Mouse (Mus musculus) telencephalon, adult 2 months (tissue): ENCODE measurements at regions not wholly inside any gene's neighbourhood (a gene's known extent, or its start where the extent isn't known, plus 50 kb on each side); places are given as distances from the start of the nearest gene placed in this dataset.

Source experiments
- DNase-seq: peaks from one replicate; pipeline ENCODE4 v3.0.0-alpha.2; 2011; ENCODE audit warnings: low read depth, low spot score

DNA sequence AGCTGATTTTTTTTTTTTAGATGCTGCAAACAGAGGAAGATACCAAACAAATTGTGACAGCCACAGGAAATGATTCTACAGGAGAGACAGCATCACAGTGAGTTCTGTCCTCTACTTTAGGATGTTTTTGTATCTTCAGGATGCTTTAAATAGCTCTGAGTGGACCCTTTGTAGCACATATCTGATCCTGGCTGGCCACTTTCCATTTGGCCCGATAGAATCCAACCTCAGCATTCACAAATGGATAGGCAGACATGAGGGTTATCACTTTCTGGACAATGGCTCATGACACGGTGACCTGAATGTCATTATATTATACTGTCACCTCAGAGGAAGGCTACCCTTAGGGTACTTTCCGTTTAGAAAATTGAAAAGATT lies 379.3 kb downstream of the Gm10295 start:
- DNase-seq = no peak

DNA sequence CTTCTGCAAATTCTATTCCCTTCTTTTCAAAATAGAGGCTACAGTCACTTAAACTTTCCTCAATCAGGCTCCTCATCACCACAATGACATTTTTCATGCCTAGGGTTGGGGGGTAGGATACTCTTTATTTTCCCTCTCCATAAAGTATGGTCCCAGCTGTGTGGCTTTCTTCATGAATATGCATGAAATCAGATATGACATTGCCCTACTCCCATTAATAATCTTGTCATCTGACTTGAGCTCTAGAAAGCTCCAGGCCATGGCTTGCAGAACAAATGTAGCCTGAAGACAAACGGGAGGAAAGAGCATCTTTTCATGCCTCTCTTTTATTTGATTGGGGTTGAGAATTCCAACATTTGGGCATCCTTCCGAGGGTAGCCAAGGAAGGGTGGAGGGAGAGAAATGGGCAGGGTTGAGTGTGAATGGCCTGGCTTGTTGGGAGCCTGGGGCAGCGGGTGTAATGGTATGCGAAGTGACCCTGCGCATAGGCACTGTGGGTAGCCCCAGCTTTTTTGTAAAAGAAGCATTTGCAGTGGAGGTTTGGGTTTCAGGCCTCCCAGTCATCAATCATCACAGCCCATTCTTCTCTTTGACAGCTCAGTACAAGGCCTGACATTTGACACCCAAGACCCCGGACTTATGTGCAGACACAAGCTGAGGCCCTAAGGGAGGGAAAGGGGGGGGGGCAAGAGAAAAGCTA lies 379.8 kb downstream of the Gm10295 start:
- no peak for DNase-seq

DNA sequence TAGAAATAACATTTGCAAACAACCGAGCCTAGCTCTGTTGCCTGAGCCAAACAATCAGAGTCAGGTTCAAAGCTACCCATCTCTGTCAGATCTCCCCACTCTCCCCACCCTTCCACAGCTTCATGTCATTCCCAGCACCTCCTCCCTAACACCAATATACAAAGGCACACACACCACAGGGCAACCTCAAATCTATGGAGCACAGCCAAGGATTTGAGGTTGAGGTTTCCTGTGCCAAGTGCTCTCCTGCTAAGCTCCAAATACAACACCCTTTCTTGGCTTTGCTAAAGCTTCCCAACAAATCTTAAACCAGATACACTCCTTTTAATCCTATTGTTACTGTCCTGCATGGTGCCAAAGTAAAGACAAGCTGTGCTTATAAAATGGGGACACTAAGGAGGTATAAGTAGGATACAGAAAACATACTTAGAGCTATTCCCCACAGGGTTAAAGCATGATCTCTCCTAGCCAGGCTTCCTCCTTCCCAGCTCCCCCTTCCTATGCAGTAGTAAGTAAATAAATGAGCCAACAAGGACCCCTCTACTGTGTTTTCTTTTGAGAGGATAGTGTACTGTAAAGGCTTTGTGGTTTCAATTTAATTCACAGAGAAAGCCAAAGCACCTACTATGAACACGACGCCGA lies 398.8 kb downstream of the Gm10295 start:
- no peak for DNase-seq

DNA sequence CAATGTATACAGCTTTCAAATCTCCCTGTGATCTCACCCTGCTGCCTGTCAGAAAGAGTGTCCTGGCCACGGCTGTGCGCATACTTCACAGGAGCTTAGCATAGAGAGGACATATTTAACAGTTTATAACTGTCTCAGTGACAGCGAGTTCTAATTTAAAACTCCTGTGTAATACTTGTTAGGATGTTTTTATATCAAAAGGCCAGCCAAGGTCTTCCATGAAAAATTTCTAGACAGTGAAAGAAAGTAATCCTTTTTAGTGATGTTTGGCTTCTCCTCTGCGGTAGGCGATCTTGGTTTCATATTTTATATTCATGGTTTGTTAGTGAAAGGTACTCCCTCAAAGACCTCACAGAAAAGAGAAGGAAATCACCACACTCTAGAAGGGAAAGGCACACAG lies 403.0 kb downstream of the Gm10295 start:
- no peak for DNase-seq

DNA sequence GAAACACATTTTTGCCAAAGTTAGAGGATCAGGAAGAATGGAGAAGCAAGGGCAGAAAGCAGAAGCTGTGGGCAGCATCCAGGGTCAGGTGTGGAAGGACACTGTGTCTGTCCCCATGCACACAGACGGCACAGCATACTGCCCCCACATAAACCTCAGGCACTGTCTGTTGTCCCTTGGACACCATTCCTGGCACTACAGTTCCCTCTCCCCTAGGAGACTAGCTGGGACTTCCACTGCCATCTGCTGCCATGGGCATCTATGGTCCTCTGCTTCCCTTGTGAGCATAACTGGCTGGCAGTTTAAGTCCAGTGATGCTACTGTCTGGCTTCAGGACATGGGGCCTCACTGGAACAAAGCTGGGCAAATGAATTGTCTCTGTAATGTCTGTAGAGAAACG lies 405.0 kb downstream of the Gm10295 start:
- DNase-seq = no peak

DNA sequence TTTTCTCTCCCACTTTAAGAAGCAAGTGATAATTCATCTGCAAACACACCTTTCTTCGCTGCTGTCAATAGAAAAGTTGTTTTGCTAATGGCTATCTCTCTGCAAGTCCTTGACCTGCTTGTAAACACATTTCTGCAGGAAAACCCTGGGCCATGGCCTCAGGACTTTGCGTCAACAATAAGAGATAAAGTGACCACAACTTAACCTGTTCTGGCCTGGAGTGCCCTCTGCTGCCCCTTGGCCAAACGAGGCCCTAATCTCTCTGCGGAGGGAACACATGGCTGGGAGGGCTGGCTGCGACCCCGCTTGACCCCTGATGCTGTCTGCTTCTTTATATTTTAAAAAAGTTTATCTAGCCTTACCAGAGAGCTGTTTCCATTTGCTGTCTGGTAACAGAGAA lies 420.4 kb downstream of the Gm10295 start:
- DNase-seq = no peak

DNA sequence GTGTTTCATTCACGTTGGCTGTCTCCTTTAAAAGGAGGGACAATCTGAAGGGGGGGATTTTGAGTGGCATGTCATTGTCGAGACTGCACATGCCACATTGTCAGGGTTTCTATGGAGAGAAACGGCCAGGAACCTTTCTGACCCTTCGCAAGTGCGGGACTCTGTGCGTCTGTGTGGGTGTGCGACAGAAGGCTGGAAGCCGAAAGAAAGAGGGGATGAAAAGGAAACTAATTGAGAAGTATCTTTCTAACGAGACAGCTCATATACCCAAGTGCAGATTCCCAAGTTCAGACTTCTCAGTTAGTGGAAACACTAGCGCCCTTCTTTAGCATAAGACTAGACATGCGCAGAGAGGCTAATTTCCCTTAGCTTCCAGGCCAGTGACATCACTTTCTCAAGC lies 421.4 kb downstream of the Gm10295 start:
- DNase-seq = no peak

DNA sequence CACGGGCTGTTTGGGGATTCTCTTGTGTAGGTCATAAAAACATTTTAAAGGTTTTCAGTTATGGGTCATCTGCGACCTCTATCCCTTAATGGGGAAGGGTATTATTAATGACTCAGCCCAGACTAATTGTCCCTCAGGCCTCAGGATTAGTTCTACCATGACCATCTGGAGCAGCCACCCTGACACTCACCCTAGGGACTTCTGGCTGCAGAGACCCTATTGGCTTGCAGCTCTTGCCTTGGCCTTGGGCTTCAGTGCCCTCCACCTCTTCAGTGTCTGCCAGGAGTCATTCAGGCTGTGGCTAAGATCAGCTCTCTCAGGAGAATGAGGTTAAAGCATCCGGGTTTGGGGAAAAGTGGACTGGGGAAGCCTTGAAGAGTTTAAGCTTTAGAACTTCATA lies 423.3 kb downstream of the Gm10295 start:
- no peak for DNase-seq

DNA sequence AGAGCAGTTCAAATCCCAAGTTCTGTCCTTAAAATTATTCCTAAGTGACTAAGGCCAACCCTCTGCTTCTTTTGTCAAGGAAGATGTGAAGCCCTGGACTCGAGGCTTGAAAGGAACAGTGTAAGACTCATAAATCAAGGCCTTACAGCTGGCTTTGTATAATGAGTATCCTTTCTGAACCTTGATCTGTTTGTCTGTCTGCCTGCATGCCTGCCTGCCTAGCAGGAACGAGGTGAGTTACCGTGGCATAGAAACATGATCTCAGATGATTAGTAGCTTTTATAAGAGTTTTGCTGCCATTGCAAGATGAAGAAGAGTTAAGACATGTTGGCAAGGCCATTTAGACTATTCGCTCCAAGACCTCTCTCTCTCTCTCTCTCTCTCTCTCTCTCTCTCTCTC lies 434.3 kb downstream of the Gm10295 start:
- no peak for DNase-seq

DNA sequence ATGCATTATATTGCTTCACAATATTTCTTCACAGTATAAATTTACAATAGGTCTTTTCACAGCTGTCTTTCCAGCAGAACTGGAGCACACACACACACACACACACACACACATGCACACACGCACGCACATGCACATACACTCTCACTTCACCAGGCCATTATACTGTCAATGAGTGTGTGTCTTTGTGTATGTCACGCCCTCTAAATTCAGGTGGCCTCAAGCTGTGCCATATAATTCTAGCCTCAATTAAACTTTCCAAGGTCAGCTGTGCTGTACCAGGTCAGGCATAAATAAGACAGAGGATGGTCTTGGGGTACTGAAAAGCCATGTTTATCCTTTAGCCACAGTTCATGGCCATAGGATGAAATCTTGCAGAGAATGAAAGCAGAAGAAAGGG lies 442.4 kb downstream of the Gm10295 start:
- DNase-seq = no peak

DNA sequence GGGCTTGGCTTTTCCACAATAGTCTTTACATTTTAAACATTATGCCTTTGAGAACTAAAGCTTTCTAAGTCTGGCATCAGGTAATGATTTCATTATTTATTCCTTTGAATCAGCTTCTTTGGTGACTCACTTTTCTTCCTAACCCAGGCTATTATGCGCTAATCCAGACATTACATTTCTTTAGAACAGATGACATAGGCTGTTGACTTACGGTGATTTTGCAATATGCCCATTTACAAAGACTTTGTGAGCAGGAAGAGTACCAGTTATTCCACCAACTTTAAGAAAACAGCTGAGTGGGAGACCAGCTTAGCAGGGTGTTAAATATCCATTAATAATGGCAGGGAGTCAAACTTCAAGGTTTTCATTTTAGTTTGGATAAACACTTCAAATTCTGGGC lies 459.6 kb downstream of the Gm10295 start:
- no peak for DNase-seq

DNA sequence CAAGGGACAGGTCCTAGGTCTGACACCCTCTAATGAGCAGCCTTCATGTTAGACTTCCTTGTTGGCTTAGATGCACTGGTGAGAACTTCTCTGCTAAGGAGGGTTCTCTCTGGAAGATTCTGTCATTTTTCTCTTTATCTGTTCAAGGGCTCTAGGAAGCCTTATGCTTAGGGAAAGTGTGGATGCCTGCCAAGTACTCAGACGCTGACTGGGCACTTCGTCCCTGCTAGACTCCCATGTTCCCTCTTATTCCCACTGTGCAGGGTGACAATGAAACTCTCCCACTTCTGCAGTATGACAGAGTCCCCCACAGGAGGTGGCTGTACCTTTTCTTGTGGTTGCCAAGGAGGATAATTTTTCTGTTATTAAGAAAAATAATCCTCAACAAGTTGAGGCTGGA lies 470.8 kb downstream of the Gm10295 start:
- no peak for DNase-seq

DNA sequence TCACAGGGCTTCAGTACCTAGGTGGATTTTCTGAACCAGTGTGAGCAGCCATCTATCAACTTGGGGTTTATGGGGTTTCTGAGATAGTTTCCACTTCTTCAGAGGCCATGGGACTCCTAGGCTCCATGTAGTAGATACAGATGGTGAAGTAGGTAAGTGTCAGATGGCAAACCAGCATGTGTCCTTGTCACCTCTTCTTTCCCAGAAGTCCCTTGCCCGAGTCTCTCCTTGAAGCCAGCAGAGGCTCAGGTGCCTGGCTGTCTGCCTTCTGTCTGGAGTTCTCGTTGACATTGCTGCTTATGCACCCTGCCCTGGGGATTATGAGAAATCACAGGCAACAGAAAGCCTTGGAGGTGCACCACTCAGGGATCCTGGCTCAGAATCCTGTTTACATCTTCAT lies 476.9 kb downstream of the Gm10295 start:
- no peak for DNase-seq

DNA sequence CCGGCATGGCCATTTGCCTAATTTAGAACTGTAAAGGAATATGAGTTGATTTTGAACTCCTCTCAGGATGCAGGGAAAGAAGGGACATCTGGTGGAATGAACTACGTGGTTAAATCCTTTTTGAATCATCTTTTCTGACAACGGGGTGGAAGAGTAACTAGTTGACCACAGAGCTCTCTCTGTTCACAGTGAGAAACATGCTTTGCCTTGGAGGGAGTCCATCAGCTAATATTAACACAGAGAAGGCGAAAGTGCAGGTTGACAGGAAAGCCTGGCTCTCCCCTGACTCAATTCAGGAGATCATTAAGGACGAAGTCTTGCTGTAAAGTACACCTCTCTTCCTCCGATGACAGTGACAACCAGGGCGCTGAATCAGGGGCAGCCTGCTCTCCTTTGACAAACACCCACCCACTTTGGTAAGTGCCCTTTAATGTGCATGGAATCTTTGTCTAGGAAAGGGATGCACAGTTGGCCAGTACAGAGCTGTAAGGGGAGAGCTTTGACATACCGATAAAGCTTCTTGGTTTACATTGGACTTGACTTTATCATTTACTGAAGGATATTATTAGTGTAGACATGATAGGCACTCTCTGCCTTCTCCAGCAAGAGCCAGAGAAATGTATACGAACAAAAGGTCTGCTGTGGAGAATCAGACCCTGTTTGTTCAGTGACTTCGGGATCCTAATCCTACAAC lies 480.3 kb downstream of the Gm10295 start:
- DNase-seq = no peak

DNA sequence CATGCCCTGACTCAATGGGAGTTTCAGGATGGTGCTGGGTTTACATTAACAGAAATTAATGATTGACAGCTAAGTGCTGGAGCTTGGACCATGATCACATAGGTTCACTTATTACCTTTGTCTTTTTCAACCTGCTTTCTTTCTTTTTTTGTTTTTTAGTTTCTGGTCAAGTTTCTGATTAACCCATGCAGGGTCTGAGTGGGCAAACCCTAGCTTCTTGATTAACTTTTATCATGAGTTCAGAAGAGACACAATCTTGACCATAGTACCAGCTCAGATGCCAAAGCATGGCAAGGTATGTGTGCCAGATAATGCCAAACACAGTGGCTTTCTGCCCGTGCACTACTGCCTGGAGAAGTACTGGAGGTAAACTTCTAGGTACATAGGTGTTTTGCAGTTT lies 482.2 kb downstream of the Gm10295 start:
- no peak for DNase-seq

DNA sequence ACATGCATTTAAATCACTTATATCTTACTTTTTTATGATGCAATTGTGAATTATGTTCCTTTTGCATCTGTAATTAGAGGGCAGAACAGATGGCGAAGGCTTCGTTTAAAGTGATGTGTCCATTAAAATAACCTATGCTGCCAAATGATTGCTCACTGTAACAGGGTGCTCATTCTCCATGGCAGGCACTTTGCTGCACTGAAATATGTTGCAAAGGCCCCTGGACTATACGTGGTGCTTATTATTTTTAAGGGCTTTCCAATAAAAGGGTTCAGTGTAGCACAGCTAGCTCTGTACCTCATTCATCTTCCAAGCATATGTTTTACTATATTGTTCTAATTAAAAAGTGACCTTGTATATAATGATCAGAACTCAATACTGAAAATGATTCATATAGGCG lies 491.3 kb downstream of the Gm10295 start:
- DNase-seq = no peak

DNA sequence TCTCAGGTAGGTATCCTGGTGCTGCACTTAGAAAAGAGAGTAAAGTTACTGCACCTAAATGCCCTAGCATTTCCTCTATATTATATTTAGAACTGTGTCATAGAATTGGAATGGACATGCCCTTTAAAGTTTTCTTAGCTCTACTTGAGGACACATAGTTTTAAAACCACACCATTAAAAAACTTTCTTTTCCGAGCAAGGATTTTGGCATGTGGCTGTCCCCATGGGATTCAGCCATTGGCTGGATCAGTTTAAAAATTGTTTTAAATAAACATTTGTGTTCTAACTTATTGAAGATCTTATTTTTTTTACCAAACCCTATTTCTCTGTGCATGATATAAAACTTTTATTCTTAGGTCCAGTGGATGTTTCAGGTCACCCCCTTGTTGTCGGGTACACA lies 484.2 kb upstream of the Nr2f2 start:
- DNase-seq = no peak

DNA sequence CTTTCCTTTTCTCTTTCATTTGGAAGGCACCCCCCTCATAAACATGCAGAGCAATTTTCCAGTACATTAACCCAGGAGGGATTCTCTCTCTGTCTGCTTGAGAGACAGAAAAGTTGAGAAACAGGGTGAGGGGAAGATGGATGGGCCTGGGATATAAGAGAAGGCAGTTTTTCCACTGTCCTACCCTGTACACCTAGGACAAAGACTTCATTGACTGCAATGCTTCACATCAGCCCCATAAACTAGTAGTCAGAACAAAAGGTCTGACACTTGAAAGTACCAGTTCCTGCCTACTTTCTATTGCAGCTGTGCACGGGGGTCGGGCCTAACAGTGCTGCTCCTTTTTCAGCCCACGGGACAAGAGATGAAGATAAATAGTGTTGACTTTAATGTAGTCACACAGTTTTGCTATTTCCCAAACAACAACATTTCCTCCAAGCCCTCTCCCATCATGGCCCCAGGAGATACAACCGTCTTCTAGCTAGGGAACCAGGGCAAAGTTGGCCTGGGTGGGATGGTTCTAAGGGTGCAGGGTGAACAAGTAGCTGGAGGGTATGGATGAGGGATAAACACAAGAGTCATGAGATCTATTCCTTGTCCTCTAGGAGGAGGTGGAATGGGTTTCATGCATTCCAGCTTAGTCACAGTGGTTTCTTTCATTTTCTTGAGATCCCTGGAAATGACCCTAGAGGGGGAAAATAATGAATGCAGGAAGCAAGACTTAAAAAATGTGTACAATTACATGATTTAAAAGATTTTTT lies 481.7 kb upstream of the Nr2f2 start:
- no peak for DNase-seq

DNA sequence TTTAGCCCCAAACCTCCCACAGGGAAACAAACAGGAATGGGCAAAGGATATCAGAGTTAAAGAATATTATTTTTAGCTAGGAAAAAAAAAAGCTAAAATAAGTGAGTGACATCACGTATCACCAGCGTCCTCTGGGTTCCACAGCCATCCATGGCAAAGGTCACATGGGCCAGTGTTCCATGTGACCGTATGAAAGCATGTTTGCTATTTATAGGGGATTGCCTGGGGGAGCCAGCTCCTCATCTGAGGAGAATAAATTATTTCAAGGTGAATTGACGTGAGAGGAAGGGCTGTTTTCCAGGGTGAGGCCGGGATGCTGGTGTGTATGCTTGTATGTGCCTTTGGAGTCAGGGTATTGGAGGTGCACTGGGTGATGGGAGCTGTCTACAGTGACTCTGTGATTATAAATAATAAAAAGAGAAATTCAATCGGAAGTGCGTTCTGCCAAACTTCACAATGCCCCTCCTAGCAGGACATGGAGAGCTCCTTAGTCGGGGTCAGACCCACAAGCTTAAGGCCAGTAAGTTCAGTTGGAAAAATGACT lies 481.0 kb upstream of the Nr2f2 start:
- no peak for DNase-seq

DNA sequence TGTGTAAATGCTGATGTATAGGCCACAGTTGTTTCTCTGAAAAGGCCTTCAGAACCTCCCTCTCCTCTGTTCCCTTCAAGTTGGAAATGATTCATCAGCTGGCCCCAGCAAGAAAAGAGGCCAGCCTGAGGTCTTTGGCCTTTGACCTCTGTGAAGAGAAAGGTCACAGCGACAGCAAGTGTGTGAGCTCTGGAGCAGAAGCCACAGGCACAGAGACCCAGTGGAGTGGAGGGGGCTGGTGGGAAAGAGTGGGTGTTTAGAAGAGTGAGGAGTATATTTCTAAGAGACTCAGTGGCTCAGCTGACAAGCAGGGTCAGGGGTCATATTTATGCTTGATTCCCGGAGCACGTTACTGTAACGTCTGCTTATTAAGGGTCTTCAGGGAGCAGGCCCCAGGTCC lies 479.5 kb upstream of the Nr2f2 start:
- DNase-seq = no peak

DNA sequence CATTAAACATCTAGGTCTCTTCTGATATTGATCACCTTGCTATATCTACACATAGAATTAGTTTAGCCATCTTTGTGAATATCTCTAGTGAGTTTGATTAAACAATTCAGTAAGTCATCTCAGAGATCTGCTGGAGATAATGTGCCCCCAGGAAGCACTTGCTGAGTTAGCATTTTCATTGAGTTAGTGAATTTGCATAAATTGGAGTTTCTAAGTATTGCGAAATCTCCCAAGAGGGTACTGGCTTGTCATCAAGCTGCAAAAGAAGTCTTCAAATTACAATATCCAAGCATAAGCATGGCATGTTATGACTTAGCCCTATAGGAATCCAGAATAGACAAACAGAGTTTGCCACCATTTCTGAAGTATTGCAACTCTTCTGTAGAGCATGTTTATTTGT lies 473.6 kb upstream of the Nr2f2 start:
- no peak for DNase-seq

DNA sequence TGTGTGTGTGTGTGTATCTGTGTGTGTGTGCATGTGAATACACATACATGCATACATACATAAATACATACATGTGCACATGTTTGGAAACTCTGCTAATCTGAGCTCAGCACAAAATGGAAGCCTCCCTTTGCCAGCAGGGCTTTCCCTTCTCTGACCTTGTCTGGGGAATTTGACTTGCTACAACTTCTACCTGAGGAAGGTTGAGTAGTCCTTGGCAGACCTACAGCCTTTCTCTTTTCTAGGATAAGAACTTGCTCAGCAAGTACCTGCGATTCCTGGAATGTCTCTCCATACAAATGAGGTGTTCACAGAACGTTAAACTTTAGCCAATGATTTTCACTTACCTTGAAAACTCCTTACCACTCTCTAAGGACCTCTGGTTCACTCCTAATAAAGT lies 472.7 kb upstream of the Nr2f2 start:
- DNase-seq = no peak
